Mouse (Mus musculus) thymus, adult 2 months (tissue): Measurements from ENCODE around the gene Timm8a2. TPM values are rescaled to one million over a fixed set of nuclear protein-coding genes. Genes with fewer than 3 reads are reported as not detected.

Experiments
- DNase-seq: peaks from one replicate; pipeline ENCODE4 v3.0.0; 2021
- H3K27ac ChIP-seq: fragments of 200-500 bp; 2 replicates; pipeline ENCODE4 v1.5.1; 2012; ENCODE audit warnings: low read length, control low read depth; ENCODE audit not compliant: control insufficient read depth, insufficient read depth
- H3K27me3 ChIP-seq: fragments of 200-500 bp; 2 replicates; pipeline ENCODE4 v1.6.1; 2012; ENCODE audit warnings: mild to moderate bottlenecking, low read length, moderate library complexity, mixed read lengths; ENCODE audit not compliant: control insufficient read depth, insufficient read depth
- H3K36me3 ChIP-seq: fragments of 200-500 bp; 2 replicates; pipeline ENCODE4 v1.6.1; 2012; ENCODE audit warnings: mild to moderate bottlenecking, low read length, moderate library complexity; ENCODE audit not compliant: control insufficient read depth, insufficient read depth
- H3K4me1 ChIP-seq: fragments of 200-500 bp; replicated peaks from 2 replicates; pipeline ENCODE4 v1.6.1; 2012; ENCODE audit warnings: low read length; ENCODE audit not compliant: control insufficient read depth, insufficient read depth
- H3K4me3 ChIP-seq: fragments of 200-500 bp; 2 replicates; pipeline ENCODE4 v1.5.1; 2012; ENCODE audit warnings: mild to moderate bottlenecking, low read length, control low read depth, moderate library complexity; ENCODE audit not compliant: control insufficient read depth, insufficient read depth
- CTCF ChIP-seq: fragments of 200-500 bp; IDR thresholded peaks from 2 replicates; pipeline ENCODE4 v1.5.1; 2012; ENCODE audit warnings: mild to moderate bottlenecking, control low read depth, low read length, moderate library complexity, borderline replicate concordance; ENCODE audit not compliant: control insufficient read depth, poor library complexity, insufficient read depth; ENCODE audit errors: extremely low read depth
- POLR2A ChIP-seq: fragments of 200-500 bp; IDR thresholded peaks from 2 replicates; pipeline ENCODE4 v1.6.1; 2012; ENCODE audit warnings: mild to moderate bottlenecking, low read length, control low read depth, moderate library complexity; ENCODE audit not compliant: control insufficient read depth, poor library complexity, insufficient read depth; ENCODE audit errors: extremely low read depth
- WGBS: fragments of 180-500 bp; shearing (Covaris S2); methylation state at CpG from one replicate; pipeline ENCODE4 v1.1.7; 2018; 5-methylcytosine and 5-hydroxymethylcytosine counted together
- polyA plus RNA-seq: library from polyadenylated mRNA; depleted of rRNA; stranded (reverse); fragments of >200 nt; gene quantifications from 2 replicates; pipeline ENCODE4 v1.2.3, GENCODE M21; 2012

The Timm8a2 gene
- polyA plus RNA-seq, 1 experiment: 0.38 TPM

GRCm38 (mm10) chr14:122009502-122009901, 25.0 kb upstream of the Timm8a2 start:
- peak; percentile 69 for DNase-seq
- peaks cover 47% of the 10 kb centered on the region for H3K4me1 ChIP-seq
- H3K36me3 ChIP-seq: no peaks in the 10 kb centered on the region
- no peaks in the 10 kb centered on the region for H3K27me3 ChIP-seq
- peak overlapping the region; percentile 77 for H3K27ac ChIP-seq
- H3K4me3 ChIP-seq: no peak overlapping the region
- 5% methylated on average over 13 of the region's 13 CpGs for WGBS
- TF ChIP-seq CTCF: no peak
- no peak for TF ChIP-seq POLR2A

DNA sequence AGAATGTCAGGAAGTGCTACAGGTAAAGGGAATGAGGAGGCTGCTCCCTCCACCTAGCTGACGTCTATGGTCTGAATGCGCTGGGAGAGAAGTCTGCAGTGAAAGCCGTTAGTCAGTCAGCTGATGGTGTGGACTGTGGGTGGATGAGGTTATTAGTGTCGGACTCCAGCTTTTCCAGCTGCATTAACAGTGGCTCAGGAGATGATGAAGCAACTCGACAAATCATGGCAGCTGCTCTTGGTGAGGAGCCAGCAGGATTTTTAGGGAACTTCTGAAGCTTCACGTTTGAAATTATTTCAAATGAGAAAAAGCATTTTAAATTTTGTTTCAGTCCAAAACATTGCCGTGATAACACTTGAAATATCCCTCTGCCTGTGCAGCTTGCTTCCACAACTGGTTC, 24.2 kb upstream of the Timm8a2 start:
- H3K27me3 ChIP-seq: no peaks in the 10 kb centered on the region
- no peak for DNase-seq
- peaks cover 49% of the 10 kb centered on the region for H3K4me1 ChIP-seq
- TF ChIP-seq POLR2A (no peak), CTCF (no peak)
- H3K36me3 ChIP-seq: no peaks in the 10 kb centered on the region
- H3K4me3 ChIP-seq: no peak overlapping the region
- 92% methylated on average over 7 of the region's 7 CpGs for WGBS
- peak overlapping the region; percentile 42; the same call in 1 of the 2 replicates for H3K27ac ChIP-seq

DNA sequence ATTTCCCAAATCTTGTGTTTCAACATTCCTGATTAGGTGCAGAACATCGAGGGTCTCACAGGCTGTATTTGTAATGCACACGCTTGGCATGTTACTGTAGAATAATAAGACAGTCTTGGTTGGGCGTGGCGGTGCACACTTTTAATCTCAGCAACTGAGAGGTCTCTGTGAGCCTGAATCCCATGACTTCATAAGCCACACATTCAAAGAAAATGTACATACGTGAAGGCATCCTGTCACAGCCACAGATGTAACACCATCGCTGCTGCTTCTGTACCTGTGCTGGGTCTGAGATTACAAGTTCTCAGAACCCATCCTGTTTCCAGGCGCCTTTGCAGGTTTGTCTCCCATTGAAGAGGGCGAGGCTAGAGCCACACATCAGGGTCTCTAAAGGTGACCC, 22.7 kb upstream of the Timm8a2 start:
- TF ChIP-seq CTCF (no peak), POLR2A (no peak)
- WGBS: 78% methylated on average over 8 of the region's 8 CpGs
- Histone ChIP-seq H3K27ac (peak overlapping the region; percentile 83), H3K27me3 (no peaks in the 10 kb centered on the region), H3K4me3 (no peak overlapping the region), H3K4me1 (peaks cover 54% of the 10 kb centered on the region), H3K36me3 (no peaks in the 10 kb centered on the region)
- no peak for DNase-seq

DNA sequence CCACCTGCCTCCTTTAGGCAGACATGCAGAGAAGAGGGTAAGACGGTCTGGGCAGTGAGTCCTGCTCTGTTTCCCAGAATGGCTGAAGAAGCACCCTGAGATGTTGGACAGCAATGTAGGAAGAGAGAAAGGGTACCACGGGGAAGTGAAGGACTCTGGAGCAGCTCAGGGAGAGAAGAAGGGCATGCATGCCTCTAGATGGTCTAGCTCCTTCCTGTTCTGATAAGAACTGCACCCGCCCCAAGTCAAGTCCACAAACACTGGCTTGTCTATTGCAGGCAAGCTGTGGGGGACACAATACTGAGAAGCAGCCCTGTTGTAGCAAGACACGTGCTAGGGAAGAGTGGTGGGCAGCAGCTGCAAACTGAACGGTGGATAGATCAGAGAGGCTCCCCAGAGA, 22.3 kb upstream of the Timm8a2 start:
- TF ChIP-seq CTCF (no peak), POLR2A (no peak)
- Histone ChIP-seq H3K4me1 (peaks cover 54% of the 10 kb centered on the region), H3K27ac (peak overlapping the region; percentile 83), H3K36me3 (no peaks in the 10 kb centered on the region), H3K27me3 (no peaks in the 10 kb centered on the region), H3K4me3 (no peak overlapping the region)
- peak; percentile 21 for DNase-seq
- 30% methylated on average over 5 of the region's 5 CpGs for WGBS

GRCm38 (mm10) chr14:122012814-122013213, 21.7 kb upstream of the Timm8a2 start:
- peak overlapping the region; percentile 74 for H3K27ac ChIP-seq
- peak; percentile 38 for DNase-seq

DNA sequence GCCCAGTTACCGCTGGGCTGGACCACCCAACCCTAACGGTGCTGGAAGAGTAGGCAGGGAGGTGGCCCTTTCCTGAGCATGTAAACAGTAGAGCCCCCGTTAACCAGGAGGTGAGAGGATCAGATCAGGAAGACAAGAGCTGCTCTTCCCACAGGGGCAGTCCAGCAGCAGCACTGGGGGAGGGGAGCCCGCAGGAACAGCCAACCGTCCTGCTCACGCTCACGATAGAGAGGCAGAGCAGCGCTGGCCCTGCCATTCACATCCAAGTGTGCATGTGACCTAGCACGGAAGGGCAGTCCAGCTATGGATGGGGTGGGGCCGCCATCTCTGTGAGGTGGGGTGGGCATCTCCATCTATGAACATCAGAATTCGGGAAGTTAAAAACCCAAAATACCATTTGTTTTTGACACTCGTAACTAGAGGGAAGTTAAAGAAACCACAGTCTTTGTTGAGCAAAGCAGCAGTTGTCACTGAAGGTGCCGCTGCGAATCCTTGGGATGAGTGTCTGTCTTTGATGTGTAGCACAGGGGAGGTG, 21.0 kb upstream of the Timm8a2 start:
- TF ChIP-seq POLR2A (no peak), CTCF (no peak)
- no peaks in the 10 kb centered on the region for H3K36me3 ChIP-seq
- WGBS: 10% methylated on average over 14 of the region's 14 CpGs
- H3K4me3 ChIP-seq: 0 out of 2 replicates have a peak overlapping the region, but pooled peaks have one; percentile 4
- peak; percentile 52 for DNase-seq
- peak overlapping the region; percentile 74 for H3K27ac ChIP-seq
- H3K27me3 ChIP-seq: no peaks in the 10 kb centered on the region
- peaks cover 60% of the 10 kb centered on the region for H3K4me1 ChIP-seq

More at GRCm38 (mm10) chr14:122012814-122013213, 21.7 kb upstream of the Timm8a2 start:
- Histone ChIP-seq H3K36me3 (no peaks in the 10 kb centered on the region), H3K4me1 (peaks cover 57% of the 10 kb centered on the region), H3K27me3 (no peaks in the 10 kb centered on the region), H3K4me3 (no peak overlapping the region)
- WGBS: 57% methylated on average over 13 of the region's 13 CpGs
- TF ChIP-seq CTCF (no peak), POLR2A (no peak)
